Mouse (Mus musculus) stomach, postnatal 0 days (tissue): ENCODE measurements around the gene Prmt3.

Experiments
- CTCF ChIP-seq: IDR thresholded peaks from 2 replicates; pipeline ENCODE4 v1.5.1; 2016; ENCODE audit warnings: antibody characterized with exemption, low read depth, mild to moderate bottlenecking, moderate library complexity
- EP300 ChIP-seq: optimal IDR thresholded peaks from 2 replicates; pipeline ENCODE3; 2016; ENCODE audit warnings: antibody characterized with exemption

- TF ChIP-seq CTCF = no peak
- no peak for TF ChIP-seq EP300
Measured at GRCm38 (mm10) chr7:49895296-49895695, 117.2 kb downstream of the Prmt3 start.
